Mouse (Mus musculus) ES-Bruce4 (cell line): Measurements from ENCODE around the gene Slc1a3.

ENCODE experiments used
- CTCF ChIP-seq: IDR thresholded peaks from one replicate; pipeline ENCODE4 v1.8.1; 2011; ENCODE audit warnings: low read depth, low read length
- POLR2A ChIP-seq: IDR thresholded peaks from one replicate; pipeline ENCODE4 v1.8.1; 2011; ENCODE audit warnings: low read length; ENCODE audit not compliant: insufficient read depth

- no peak for TF ChIP-seq CTCF
- no peak for TF ChIP-seq POLR2A
Measured at GRCm38 (mm10) chr15:8634807-8635206, 75.8 kb downstream of the Slc1a3 start.
